28 mouse cellular contexts compared by ENCODE assay signal in genomic region chr13:92706342-92707061, GRCm38 (mm10).
DNase-seq lines count a peak whose midpoint lies in the region; ATAC-seq and TF ChIP-seq lines count a peak whose summit lies in the region.
"Had no signal": no experiment of that assay in that cellular context is flagged by ENCODE, and none has a peak within 500 bp of the region (broad histone marks: within the 10 kb centered on the region; RNA-seq: fewer than 3 reads in every experiment).

No protein-coding gene starts in this region.

- no peak for DNase-seq in lung, postnatal 4 days
- DNase-seq in kidney, adult 18-20 months, result no peak
- DNase-seq in thymus, postnatal 4 days, result no peak
- DNase-seq: adrenal gland, adult 8-10 months; cerebellum, adult 2 months; cerebellum, postnatal 25 days; gastrocnemius, adult 2 months; heart, postnatal 10 days; kidney, adult 9 months; kidney, postnatal 14 days; layer of hippocampus, postnatal 36 days; lung, postnatal 10 days; thymus, adult 18-20 months had no signal

- no peak overlapping the region for H3K9ac ChIP-seq in lung, embryonic 16.5 days (ENCODE audit: low read length)
- no peak overlapping the region for H3K9ac ChIP-seq in intestine, embryonic 15.5 days
- H3K9ac ChIP-seq in intestine, postnatal 0 days (ENCODE audit: low read depth, low read length), result no peak overlapping the region
- no peak overlapping the region for H3K9ac ChIP-seq in liver, embryonic 16.5 days (ENCODE audit: low read depth, low read length)
- H3K9ac ChIP-seq: embryonic facial prominence, embryonic 13.5 days; forebrain, embryonic 12.5 days; heart, embryonic 12.5 days; midbrain, embryonic 15.5 days; neural tube, embryonic 13.5 days had no signal

- H3K27ac ChIP-seq in lung, embryonic 16.5 days (ENCODE audit: low read length), result peak overlapping the region; percentile 2; the same call in 1 of the 2 replicates
- no peak overlapping the region for H3K27ac ChIP-seq in intestine, embryonic 15.5 days
- peak overlapping the region; percentile 50; the same call in 1 of the 2 replicates for H3K27ac ChIP-seq in intestine, postnatal 0 days (ENCODE audit: low read depth, low read length)
- peak overlapping the region; percentile 74 for H3K27ac ChIP-seq in liver, embryonic 16.5 days (ENCODE audit: low read length)
- H3K27ac ChIP-seq: embryonic facial prominence, embryonic 13.5 days; forebrain, embryonic 12.5 days; gastrocnemius, adult 2 months; hindbrain, embryonic 10.5 days; layer of hippocampus, adult 2 months; midbrain, embryonic 15.5 days; neural tube, embryonic 13.5 days had no signal

- H3K27me3 ChIP-seq in lung, embryonic 16.5 days (ENCODE audit: control insufficient read depth, insufficient read depth, low read depth, low read length), result no peaks in the 10 kb centered on the region
- H3K27me3 ChIP-seq in intestine, embryonic 15.5 days (replicated peaks), result no peaks in the 10 kb centered on the region
- no peaks in the 10 kb centered on the region for H3K27me3 ChIP-seq in intestine, postnatal 0 days (replicated peaks; ENCODE audit: control insufficient read depth, insufficient read depth, low read length)
- no peaks in the 10 kb centered on the region for H3K27me3 ChIP-seq in liver, embryonic 16.5 days (ENCODE audit: control insufficient read depth, insufficient read depth, low read depth, low read length)
- H3K27me3 ChIP-seq: embryonic facial prominence, embryonic 13.5 days; heart, embryonic 12.5 days; megakaryocyte, embryonic 14.5 days; midbrain, embryonic 15.5 days; neural tube, embryonic 13.5 days had no signal

- H3K4me3 ChIP-seq in lung, embryonic 16.5 days (ENCODE audit: low read length), result no peak overlapping the region
- no peak overlapping the region for H3K4me3 ChIP-seq in intestine, embryonic 15.5 days (replicated peaks)
- H3K4me3 ChIP-seq in intestine, postnatal 0 days (ENCODE audit: low read depth, low read length), result no peak overlapping the region
- H3K4me3 ChIP-seq in liver, embryonic 16.5 days (ENCODE audit: low read depth, low read length), result no peak overlapping the region
- H3K4me3 ChIP-seq: embryonic facial prominence, embryonic 13.5 days; erythroblast, embryonic 14.5 days; forebrain, embryonic 12.5 days; gastrocnemius, adult 2 months; heart, embryonic 12.5 days; hindbrain, embryonic 10.5 days; layer of hippocampus, adult 2 months; megakaryocyte, embryonic 14.5 days; midbrain, embryonic 15.5 days; neural tube, embryonic 13.5 days had no signal

- no peaks in the 10 kb centered on the region for H3K9me3 ChIP-seq in lung, embryonic 16.5 days (ENCODE audit: control insufficient read depth, low read length)
- H3K9me3 ChIP-seq in intestine, embryonic 15.5 days, result no peaks in the 10 kb centered on the region
- no peaks in the 10 kb centered on the region for H3K9me3 ChIP-seq in intestine, postnatal 0 days (ENCODE audit: control insufficient read depth)
- no peaks in the 10 kb centered on the region for H3K9me3 ChIP-seq in liver, embryonic 16.5 days (replicated peaks; ENCODE audit: control insufficient read depth, low read length)
- H3K9me3 ChIP-seq: embryonic facial prominence, embryonic 13.5 days; forebrain, embryonic 12.5 days; heart, embryonic 12.5 days; hindbrain, embryonic 10.5 days; megakaryocyte, embryonic 14.5 days; midbrain, embryonic 15.5 days; neural tube, embryonic 13.5 days had no signal

- WGBS in lung, embryonic 16.5 days, result 67% methylated on average over 9 of the region's 9 CpGs
- WGBS in intestine, embryonic 15.5 days, result 77% methylated on average over 9 of the region's 9 CpGs
- WGBS in intestine, postnatal 0 days, result 64% methylated on average over 9 of the region's 9 CpGs
- WGBS in liver, embryonic 16.5 days (ENCODE audit: insufficient replicate concordance), result 74% methylated on average over 9 of the region's 9 CpGs

- H3K4me1 ChIP-seq in lung, embryonic 16.5 days (replicated peaks; ENCODE audit: control insufficient read depth, insufficient read depth, low read length), result peaks cover 18% of the 10 kb centered on the region
- H3K4me1 ChIP-seq in intestine, embryonic 15.5 days (replicated peaks), result no peaks in the 10 kb centered on the region; the same call in 1 of the 2 replicates
- no peaks in the 10 kb centered on the region for H3K4me1 ChIP-seq in intestine, postnatal 0 days (replicated peaks; ENCODE audit: control insufficient read depth, insufficient read depth, low read length)
- H3K4me1 ChIP-seq in liver, embryonic 16.5 days (ENCODE audit: control insufficient read depth, low read depth, low read length), result no peaks in the 10 kb centered on the region
- H3K4me1 ChIP-seq: embryonic facial prominence, embryonic 13.5 days; heart, embryonic 12.5 days; midbrain, embryonic 15.5 days had no signal

- ATAC-seq in lung, embryonic 16.5 days (ENCODE audit: low read depth), result 0 out of 2 replicates have a peak, but pooled peaks have one; percentile 15
- ATAC-seq in intestine, embryonic 15.5 days, result peak; percentile 83
- ATAC-seq in intestine, postnatal 0 days, result peak; percentile 93
- ATAC-seq in liver, embryonic 16.5 days (ENCODE audit: low read depth), result peak; percentile 78
- ATAC-seq: activated CD4-positive, CD25-positive, alpha-beta regulatory T cell, adult 4 months; hindbrain, embryonic 16.5 days; midbrain, embryonic 15.5 days had no signal

- no peak overlapping the region for H3K4me2 ChIP-seq in lung, embryonic 16.5 days (ENCODE audit: low read depth, low read length)
- H3K4me2 ChIP-seq in intestine, embryonic 15.5 days (replicated peaks), result no peak overlapping the region
- no peak overlapping the region for H3K4me2 ChIP-seq in intestine, postnatal 0 days (replicated peaks; ENCODE audit: low read depth)
- no peak overlapping the region for H3K4me2 ChIP-seq in liver, embryonic 16.5 days (ENCODE audit: low read depth, low read length)
- H3K4me2 ChIP-seq: embryonic facial prominence, embryonic 13.5 days; forebrain, embryonic 12.5 days; heart, embryonic 12.5 days; midbrain, embryonic 15.5 days; neural tube, embryonic 13.5 days had no signal

- peaks cover 25% of the 10 kb centered on the region for H3K36me3 ChIP-seq in lung, embryonic 16.5 days (ENCODE audit: control insufficient read depth, insufficient read depth, low read length)
- H3K36me3 ChIP-seq in intestine, embryonic 15.5 days, result 0 out of 2 replicates have a peak, but pooled peaks cover 3% of the 10 kb centered on the region
- peaks cover 30% of the 10 kb centered on the region; the same call in 1 of the 2 replicates for H3K36me3 ChIP-seq in intestine, postnatal 0 days (ENCODE audit: control insufficient read depth, insufficient read depth)
- H3K36me3 ChIP-seq in liver, embryonic 16.5 days (ENCODE audit: control insufficient read depth, insufficient read depth), result peaks cover 29% of the 10 kb centered on the region
- H3K36me3 ChIP-seq: forebrain, embryonic 12.5 days had no signal

- no peak for TF ChIP-seq CTCF in intestine, postnatal 0 days (IDR thresholded peaks at IDR 0.05; ENCODE audit: low read depth)

Comparison
In these comparisons a context has a peak if more than half of its experiments do, and no peak if none do; other contexts are left out.
1. ATAC-seq: peak in every context shown above with its lines; median percentile 93 in intestine, postnatal 0 days; 83 in intestine, embryonic 15.5 days; 78 in liver, embryonic 16.5 days; 15 in lung, embryonic 16.5 days.